Mouse (Mus musculus): ENCODE results near the gene Carmil1.

- no peak for TF ChIP-seq CTCF (IDR thresholded peaks at IDR 0.05; ENCODE audit: extremely low read depth, insufficient read length, insufficient replicate concordance, low read depth, low read length)
- no peak for TF ChIP-seq POLR2A (IDR thresholded peaks at IDR 0.05; ENCODE audit: low read depth, low read length)
Observed at GRCm38 (mm10) chr13:24253551-24253950, 27.0 kb downstream of the Carmil1 start.
